8 mouse cellular contexts compared by ENCODE assay signal in genomic region chr2:92059481-92060220, GRCm38 (mm10). TPM values are rescaled to one million over a fixed set of nuclear protein-coding genes. Genes with fewer than 3 reads are reported as not detected.
DNase-seq lines count a peak whose midpoint lies in the region; ATAC-seq and TF ChIP-seq lines count a peak whose summit lies in the region.

No protein-coding gene starts in this region.

- H3K4me3 ChIP-seq in embryonic fibroblast, embryonic 13.5 days (ENCODE audit: insufficient read depth, low read length), result peak overlapping the region; percentile 37
- peak overlapping the region; percentile 71 for H3K4me3 ChIP-seq in heart, embryonic 13.5 days
- H3K4me3 ChIP-seq in kidney, postnatal 0 days (replicated peaks; ENCODE audit: low read depth, low read length), result peak overlapping the region; percentile 54
- H3K4me3 ChIP-seq in liver, embryonic 12.5 days, result peak overlapping the region; percentile 56

- H3K27ac ChIP-seq in embryonic fibroblast, embryonic 13.5 days (ENCODE audit: insufficient read depth, low read length), result 0 out of 2 replicates have a peak overlapping the region, but pooled peaks have one; percentile 7
- H3K27ac ChIP-seq in heart, embryonic 13.5 days (replicated peaks), result no peak overlapping the region
- no peak overlapping the region for H3K27ac ChIP-seq in kidney, postnatal 0 days
- H3K27ac ChIP-seq in liver, embryonic 12.5 days, result no peak overlapping the region

- TF ChIP-seq CTCF in embryonic fibroblast, embryonic 13.5 days (IDR thresholded peaks at IDR 0.05; ENCODE audit: borderline replicate concordance, insufficient read depth, low read length), result no peak
- no peak for TF ChIP-seq CTCF in kidney, postnatal 0 days (IDR thresholded peaks at IDR 0.05; ENCODE audit: low read depth)

- peak; percentile 71 for TF ChIP-seq POLR2A in embryonic fibroblast, embryonic 13.5 days (IDR thresholded peaks at IDR 0.05; ENCODE audit: low read depth, low read length)

- peaks cover 51% of the 10 kb centered on the region for H3K27me3 ChIP-seq in heart, embryonic 13.5 days (replicated peaks)
- H3K27me3 ChIP-seq in kidney, postnatal 0 days (ENCODE audit: insufficient read depth, low read length), result peaks cover 6% of the 10 kb centered on the region
- H3K27me3 ChIP-seq in liver, embryonic 12.5 days (replicated peaks), result peaks cover 79% of the 10 kb centered on the region

- peak overlapping the region; percentile 100 for H3K4me2 ChIP-seq in heart, embryonic 13.5 days
- H3K4me2 ChIP-seq in kidney, postnatal 0 days (ENCODE audit: low read length), result peak overlapping the region; percentile 93
- H3K4me2 ChIP-seq in liver, embryonic 12.5 days, result peak overlapping the region; percentile 84

- no peaks in the 10 kb centered on the region for H3K9me3 ChIP-seq in heart, embryonic 13.5 days
- no peaks in the 10 kb centered on the region for H3K9me3 ChIP-seq in kidney, postnatal 0 days (replicated peaks; ENCODE audit: low read length)
- H3K9me3 ChIP-seq in liver, embryonic 12.5 days (replicated peaks), result no peaks in the 10 kb centered on the region

- H3K4me1 ChIP-seq in embryonic fibroblast, embryonic 13.5 days (ENCODE audit: control insufficient read depth, insufficient read depth, low read length), result peaks cover 5% of the 10 kb centered on the region
- peaks cover 32% of the 10 kb centered on the region for H3K4me1 ChIP-seq in heart, embryonic 13.5 days
- H3K4me1 ChIP-seq in kidney, postnatal 0 days (replicated peaks; ENCODE audit: insufficient read depth, low read length), result peaks cover 6% of the 10 kb centered on the region
- peaks cover 35% of the 10 kb centered on the region for H3K4me1 ChIP-seq in liver, embryonic 12.5 days

- no peaks in the 10 kb centered on the region for H3K36me3 ChIP-seq in heart, embryonic 13.5 days
- H3K36me3 ChIP-seq in kidney, postnatal 0 days (ENCODE audit: insufficient read depth, low read length), result no peaks in the 10 kb centered on the region
- no peaks in the 10 kb centered on the region for H3K36me3 ChIP-seq in liver, embryonic 12.5 days

- H3K9ac ChIP-seq in heart, embryonic 13.5 days, result peak overlapping the region; percentile 82
- H3K9ac ChIP-seq in kidney, postnatal 0 days (ENCODE audit: low read depth, low read length), result peak overlapping the region; percentile 47; the same call in 1 of the 2 replicates
- H3K9ac ChIP-seq in liver, embryonic 12.5 days, result no peak overlapping the region; the same call in 1 of the 2 replicates

- peak; percentile 34 for DNase-seq in 416B (ENCODE audit: low read depth)
- peak; percentile 79 for DNase-seq in adrenal gland, postnatal 14 days
- DNase-seq in kidney, postnatal 0 days (ENCODE audit: low spot score), result peak; percentile 40
- peak; percentile 74 for DNase-seq in naive thymus-derived CD4-positive, alpha-beta T cell, adult 2 months (ENCODE audit: low read depth)
- DNase-seq in telencephalon, adult 2 months (ENCODE audit: low read depth, low spot score), result peak; percentile 79

- under 1% methylated on average over 63 of the region's 63 CpGs for WGBS in heart, embryonic 13.5 days
- under 1% methylated on average over 60 of the region's 63 CpGs for WGBS in kidney, postnatal 0 days
- under 1% methylated on average over 63 of the region's 63 CpGs for WGBS in liver, embryonic 12.5 days (ENCODE audit: insufficient replicate concordance)

- ATAC-seq in heart, embryonic 13.5 days (ENCODE audit: extremely low read depth, insufficient number of reproducible peaks, low FRiP score, low TSS enrichment), result peak; percentile 26; the same call in 1 of the 2 replicates
- peak; percentile 49 for ATAC-seq in kidney, postnatal 0 days (replicated peaks; ENCODE audit: low FRiP score, low read depth)
- ATAC-seq in liver, embryonic 12.5 days, result peak; percentile 35; the same call in 1 of the 2 replicates

RNA-seq across cellular contexts. Expression of gene Phf21a, which starts 33.3 kb away (rescaled TPM):
- total RNA-seq in adrenal gland, postnatal 14 days (2021), result 68.1 and 82.3 TPM in 2 replicates
- polyA plus RNA-seq in embryonic fibroblast, embryonic 13.5 days (2011; ENCODE audit: insufficient read length, low read depth, missing spikeins), result 76.2 and 89.7 TPM in 2 replicates
- polyA plus RNA-seq in heart, embryonic 13.5 days (2015; fragmentation: Nextera tagmentation; extraction: Ambion mirVana), result 20.6 and 23.8 TPM in 2 replicates
- polyA plus RNA-seq in kidney, postnatal 0 days (2015; fragmentation: Nextera tagmentation; extraction: Ambion mirVana), result 18.6 and 19.4 TPM in 2 replicates
- polyA plus RNA-seq in liver, embryonic 12.5 days (2016; fragmentation: Nextera tagmentation; extraction: Ambion mirVana), result 5.6 and 5.9 TPM in 2 replicates

RNA-seq across cellular contexts. Expression of gene Creb3l1, which starts 35.3 kb away (rescaled TPM):
- 11.7 and 12.6 TPM in 2 replicates for total RNA-seq in adrenal gland, postnatal 14 days (2021)
- polyA plus RNA-seq in embryonic fibroblast, embryonic 13.5 days (2011; ENCODE audit: insufficient read length, low read depth, missing spikeins), result 101 and 119 TPM in 2 replicates
- polyA plus RNA-seq in heart, embryonic 13.5 days (2015; fragmentation: Nextera tagmentation; extraction: Ambion mirVana), result 6.9 and 9.0 TPM in 2 replicates
- polyA plus RNA-seq in kidney, postnatal 0 days (2015; fragmentation: Nextera tagmentation; extraction: Ambion mirVana), result 8.7 and 9.3 TPM in 2 replicates
- polyA plus RNA-seq in liver, embryonic 12.5 days (2016; fragmentation: Nextera tagmentation; extraction: Ambion mirVana), result 1.9 and 2.3 TPM in 2 replicates
